Mouse (Mus musculus) urinary bladder, postnatal 10 days (tissue): ENCODE measurements around the gene Farp1.

ENCODE experiments used
- DNase-seq: peaks from one replicate; pipeline ENCODE4 v3.0.0; 2022; ENCODE audit warnings: low spot score

The Farp1 gene

DNA sequence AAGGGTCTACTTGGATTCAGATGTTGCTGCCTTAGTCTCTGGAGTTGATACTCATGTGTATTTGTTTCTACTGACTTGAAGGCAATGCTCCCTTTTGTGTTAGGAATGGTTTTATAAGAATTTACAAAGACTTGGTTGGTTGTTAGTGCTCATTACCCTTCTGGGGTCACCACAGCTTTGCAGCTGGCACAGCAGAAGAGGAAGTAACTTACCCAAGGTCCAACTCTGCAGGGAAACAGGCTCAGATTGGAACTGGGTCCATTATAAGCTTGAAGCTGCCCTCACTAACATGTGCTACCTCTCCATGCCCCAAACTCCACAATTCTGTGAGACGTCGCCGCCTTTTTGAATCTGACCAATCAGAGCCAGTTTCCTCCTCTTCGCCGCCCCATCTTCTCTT, 22.8 kb downstream of the Farp1 start:
- DNase-seq = no peak

- no peak for DNase-seq
These were observed 23.5 kb downstream of the Farp1 start for GRCm38 (mm10) chr14:121058481-121058880.

DNA sequence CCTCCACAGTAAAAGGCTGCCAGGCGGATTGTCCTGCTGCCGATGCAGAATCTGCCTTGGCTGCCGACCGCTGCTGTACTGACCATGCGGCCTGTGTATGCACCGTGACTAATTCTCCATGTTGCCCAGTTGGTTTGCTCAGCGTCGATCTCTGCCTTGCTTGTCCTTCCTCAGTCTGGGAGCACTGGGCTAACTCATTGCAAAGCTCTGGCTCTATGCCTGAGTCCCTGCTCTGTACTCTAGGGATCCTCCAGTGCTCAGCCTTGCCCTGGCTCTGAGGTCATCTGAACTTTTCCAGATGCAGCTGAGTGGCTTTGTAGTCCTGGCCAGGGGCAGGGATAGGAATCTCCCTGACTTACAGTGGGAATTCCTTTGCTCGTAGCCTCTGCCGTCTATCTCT, 24.3 kb downstream of the Farp1 start:
- no peak for DNase-seq

DNA sequence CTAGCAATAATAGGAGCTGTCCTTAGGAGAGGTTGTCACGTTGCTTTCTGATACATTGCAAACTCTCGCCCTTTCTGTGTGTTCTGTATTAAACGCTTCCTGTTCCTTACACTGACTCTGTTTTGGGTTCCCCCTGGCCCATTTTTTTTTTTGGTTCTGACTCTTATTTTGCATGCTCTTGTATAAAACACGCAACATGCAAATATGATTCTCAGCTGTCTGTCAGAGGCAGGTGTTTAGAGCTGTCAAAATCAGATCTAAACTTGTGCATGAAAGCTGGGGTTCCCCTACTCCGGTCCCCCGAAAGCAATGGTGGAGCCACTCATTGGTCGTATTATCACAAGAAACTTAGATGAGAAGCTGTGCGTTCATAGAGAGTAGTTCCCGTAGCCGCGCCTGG, 25.5 kb downstream of the Farp1 start:
- DNase-seq = no peak

- no peak for DNase-seq
These were observed 26.7 kb downstream of the Farp1 start for GRCm38 (mm10) chr14:121061686-121062085.

- DNase-seq = no peak
These were observed 27.5 kb downstream of the Farp1 start for GRCm38 (mm10) chr14:121062238-121063082.

DNA sequence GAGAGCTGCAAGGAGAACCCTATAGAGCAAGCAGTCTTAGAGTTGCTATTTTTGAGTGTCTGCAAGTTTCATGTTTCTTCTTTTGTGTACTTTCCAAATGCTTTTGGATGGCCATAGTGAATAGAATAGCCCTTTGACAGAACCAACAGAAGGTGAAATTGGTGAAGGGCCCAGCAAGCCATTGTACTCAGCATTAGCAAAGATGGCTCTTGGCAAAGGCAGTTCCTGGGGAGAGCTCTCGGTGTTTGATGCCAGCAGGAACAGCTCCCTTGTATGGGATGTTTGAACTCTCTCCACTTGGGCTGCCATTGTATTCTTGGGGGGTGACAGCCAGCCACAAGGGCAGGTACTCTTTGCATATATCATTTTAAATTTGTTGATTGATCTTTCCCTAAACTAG, 29.7 kb downstream of the Farp1 start:
- no peak for DNase-seq

DNA sequence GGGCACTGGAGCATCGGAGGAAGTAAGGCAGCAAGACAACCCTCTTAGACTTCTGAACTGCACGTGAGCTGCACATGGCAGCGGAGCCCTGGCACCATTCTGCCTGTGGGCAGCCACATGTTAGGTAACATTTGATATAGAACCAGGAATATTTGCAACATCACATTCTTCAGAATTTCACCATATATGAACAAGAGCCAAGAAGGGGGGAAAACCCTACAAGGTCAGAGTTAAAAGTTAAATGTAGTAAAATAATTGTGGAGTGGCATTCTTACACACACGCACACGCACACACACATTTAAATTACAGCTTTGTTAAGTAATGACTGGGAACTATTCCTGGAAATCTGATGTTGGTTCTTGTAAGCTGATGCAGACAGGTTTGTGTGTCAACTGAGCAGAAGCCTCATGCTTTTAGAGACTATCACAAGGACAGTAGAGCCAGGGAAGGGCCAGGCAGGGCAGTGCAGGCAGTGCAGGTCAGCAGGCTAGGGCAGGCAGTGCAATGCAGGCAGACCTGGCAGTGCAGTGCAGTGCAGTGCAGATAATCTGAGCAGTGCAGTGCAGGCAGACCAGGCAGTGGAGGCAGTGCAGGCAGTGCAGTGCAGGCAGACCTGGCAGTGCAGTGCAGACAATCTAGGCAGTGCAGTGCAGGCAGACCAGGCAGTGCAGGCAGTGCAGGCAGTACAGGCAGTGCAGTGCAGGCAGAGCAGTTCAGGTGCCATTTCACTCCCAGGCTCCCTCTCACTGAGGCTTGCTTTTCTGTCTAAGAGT, 38.3 kb downstream of the Farp1 start:
- DNase-seq = no peak

- DNase-seq = no peak
These were observed 39.3 kb downstream of the Farp1 start for GRCm38 (mm10) chr14:121074197-121074734.

GRCm38 (mm10) chr14:121080739-121081138, 45.7 kb downstream of the Farp1 start:
- no peak for DNase-seq

DNA sequence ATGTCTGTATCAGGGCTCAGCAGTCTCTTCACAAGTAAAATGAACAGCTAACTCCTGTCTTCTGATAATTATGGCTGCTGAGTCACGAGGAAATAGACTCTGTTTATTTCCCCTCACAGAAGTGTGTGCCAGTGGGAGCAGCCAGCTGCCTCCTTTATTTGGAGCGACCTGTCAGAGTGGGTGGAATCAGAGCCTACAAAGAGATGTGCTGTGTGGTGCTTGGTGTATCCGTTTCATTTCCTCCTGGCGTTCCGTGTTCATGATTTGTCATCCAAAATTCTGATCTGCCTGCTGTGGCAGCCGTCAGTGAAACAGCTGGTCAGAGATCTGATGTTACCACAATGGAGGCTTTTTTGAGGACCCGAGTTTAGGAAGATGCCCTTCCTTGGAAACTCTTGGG, 47.3 kb downstream of the Farp1 start:
- no peak for DNase-seq

- no peak for DNase-seq
These were observed 47.8 kb downstream of the Farp1 start for GRCm38 (mm10) chr14:121082793-121083192.

GRCm38 (mm10) chr14:121083352-121083751, 48.4 kb downstream of the Farp1 start:
- DNase-seq = no peak

GRCm38 (mm10) chr14:121092517-121092916, 57.5 kb downstream of the Farp1 start:
- no peak for DNase-seq

DNA sequence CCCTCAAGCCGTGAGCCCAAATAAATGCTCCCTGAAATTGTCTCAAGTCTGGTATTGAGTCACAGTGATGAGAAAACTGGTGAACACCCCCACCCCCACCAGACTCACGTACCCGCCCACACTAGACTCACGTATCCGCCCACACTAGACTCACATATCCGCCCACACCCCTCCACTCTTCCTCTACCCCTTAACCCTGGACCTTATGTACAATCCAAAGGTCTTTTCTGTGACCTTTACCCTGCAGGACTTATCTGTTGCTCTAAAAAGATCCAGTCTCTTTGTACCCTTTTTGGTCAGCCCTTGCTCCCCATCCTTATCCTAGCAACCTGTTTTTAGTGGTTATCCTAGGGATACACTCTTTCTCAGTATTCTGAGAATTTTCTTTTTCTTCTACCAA, 58.9 kb downstream of the Farp1 start:
- no peak for DNase-seq

DNA sequence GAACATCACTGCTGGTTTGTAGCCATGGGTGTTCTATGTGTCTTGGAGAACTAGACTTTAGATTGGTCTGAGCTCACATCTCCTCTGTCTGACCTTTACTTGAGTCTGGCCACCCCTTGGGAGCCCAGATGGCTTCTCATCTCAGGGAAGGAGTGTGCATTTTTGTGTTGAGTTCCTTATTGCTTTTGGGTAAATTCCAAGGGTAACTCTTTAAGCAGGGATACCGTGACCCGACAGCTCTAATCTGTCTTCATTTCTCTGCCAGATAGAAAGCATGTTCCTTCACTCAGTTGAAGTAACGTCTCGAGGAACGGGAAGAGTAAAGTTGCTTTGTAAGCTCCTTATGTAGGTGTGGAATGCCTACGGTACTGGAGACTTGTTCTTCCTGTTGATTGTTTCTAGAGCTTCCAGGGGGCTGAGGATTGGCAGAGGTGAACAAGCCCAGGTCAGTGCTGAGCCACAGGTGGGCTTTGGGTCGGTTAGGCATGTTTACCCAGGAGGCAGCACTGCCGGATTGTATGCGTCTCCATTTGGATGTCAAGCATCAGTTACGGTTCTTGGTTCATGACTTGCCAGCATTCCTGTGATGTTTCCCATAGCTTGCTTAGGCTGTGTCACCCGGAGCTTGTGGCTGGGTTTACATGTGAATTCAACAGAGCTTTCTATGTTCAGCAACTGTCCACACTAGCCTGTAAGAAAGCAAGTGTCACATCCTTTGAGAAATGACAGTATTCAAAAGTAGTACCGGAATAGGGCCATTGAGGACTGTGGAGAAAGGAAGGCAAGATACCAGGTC, 62.8 kb downstream of the Farp1 start:
- DNase-seq = no peak

DNA sequence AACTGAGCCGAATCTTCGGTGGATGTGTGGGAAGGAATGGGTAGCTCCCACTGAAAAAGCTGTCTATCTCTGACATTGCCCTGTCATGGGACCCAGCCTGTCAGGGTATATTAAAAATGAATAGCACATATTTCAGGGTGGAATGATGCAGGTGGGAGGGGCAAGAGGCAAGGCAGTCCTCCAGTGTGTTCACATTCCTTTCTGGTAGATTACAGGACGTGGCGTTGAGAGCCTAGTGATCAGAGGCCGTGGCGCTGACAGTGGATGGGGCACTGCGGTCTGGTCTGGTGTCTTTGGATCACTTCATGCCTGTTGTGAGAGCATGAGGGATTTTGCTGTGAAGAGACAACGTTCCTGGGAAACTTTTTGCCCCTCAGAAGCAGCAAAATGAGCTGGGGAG, 64.1 kb downstream of the Farp1 start:
- DNase-seq = no peak

GRCm38 (mm10) chr14:121099876-121100275, 64.9 kb downstream of the Farp1 start:
- DNase-seq = no peak

DNA sequence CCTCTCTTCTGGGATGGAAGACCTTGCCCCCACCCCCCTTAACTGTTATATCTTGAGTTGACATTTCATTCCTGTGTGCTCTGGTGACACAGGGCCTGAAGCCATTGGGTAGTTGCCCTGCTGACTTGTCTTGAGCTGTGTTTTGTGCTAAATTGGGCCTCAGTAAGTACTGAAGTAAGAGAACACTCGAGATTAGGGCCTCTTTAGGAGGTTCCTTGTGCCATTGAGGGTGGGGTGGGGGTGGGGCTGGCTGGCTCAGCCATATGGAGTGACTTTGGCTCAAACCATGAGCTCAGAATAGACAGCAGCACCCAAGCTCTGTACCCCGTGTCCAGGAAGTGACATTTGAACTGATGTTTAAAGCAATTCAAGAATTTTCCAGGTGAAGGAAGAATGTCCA, 65.8 kb downstream of the Farp1 start:
- DNase-seq = no peak

DNA sequence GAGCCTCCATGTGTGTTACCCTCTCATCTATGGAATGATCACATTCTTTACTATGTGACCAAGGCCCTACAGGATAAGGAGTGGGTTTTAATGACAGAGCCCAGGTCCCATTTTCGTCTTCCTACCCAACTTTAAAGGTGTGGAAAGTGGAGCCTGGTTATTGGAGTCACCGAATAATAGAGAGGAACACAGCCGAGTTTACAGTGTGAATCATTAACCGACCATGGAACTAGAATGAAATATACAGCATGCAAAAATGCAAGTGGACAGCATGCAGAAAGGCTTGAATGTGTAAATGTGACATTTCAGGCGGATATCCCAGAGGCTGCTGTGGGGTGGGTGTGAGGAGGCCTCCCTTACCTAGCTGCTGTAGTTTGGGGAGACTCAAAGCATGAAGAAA, 66.5 kb downstream of the Farp1 start:
- DNase-seq = no peak

DNA sequence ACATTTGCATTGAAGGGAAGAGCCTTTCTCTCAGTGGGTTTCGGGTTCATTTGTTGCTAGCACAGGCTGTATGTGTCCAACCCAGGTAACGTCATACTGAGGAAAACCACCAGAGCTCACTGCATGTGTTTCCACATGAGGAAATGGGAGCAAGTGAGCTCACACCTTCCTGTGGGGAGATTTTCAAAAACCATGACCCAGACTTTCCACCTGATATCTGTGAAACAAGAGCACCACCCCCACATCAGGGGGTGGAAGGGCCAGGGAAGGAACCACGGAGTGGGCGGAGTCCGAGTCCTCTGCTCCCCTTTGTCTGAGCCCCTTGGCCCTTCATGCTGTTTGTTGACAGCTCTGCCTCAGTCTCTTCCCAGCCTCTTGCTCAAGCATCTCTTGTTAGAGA, 67.6 kb downstream of the Farp1 start:
- DNase-seq = no peak

- no peak for DNase-seq
These were observed 68.5 kb downstream of the Farp1 start for GRCm38 (mm10) chr14:121103459-121103858.
